Mouse (Mus musculus) spleen, postnatal 4 days (tissue): Measurements from ENCODE around the gene Scyl2.

Experiments used
- DNase-seq, 2 experiments: peaks; one replicate each; pipeline ENCODE4 v3.0.0; 2022; ENCODE audit warnings: low spot score in 2 of 2

Scyl2 gene

GRCm38 (mm10) chr10:89595935-89596334 lies 90.2 kb downstream of the Scyl2 start:
- no peak for DNase-seq

GRCm38 (mm10) chr10:89595514-89595913 lies 90.6 kb downstream of the Scyl2 start:
- no peak for DNase-seq

- no peak for DNase-seq
These were observed 91.8 kb downstream of the Scyl2 start for GRCm38 (mm10) chr10:89594309-89594708.

- no peak for DNase-seq
These were observed 93.3 kb downstream of the Scyl2 start for GRCm38 (mm10) chr10:89592797-89593196.

GRCm38 (mm10) chr10:89589877-89590276 lies 96.2 kb downstream of the Scyl2 start:
- DNase-seq, result no peak
